Mouse (Mus musculus) forebrain, postnatal 0 days (tissue): ENCODE results near the gene Olfml2b. TPM values are rescaled to one million over a fixed set of nuclear protein-coding genes. Genes with fewer than 3 reads are reported as not detected.

Experiments
- ATAC-seq: fragments of 200-750 bp; cut with Nextera tagmentation; 2 replicates; pipeline ENCODE4 v1.8.0; 2017; ENCODE audit warnings: mild to moderate bottlenecking, moderate library complexity
- DNase-seq: peaks from one replicate; pipeline ENCODE4 v3.0.0-alpha.2; 2015
- H3K27ac ChIP-seq: fragments of 300-500 bp; sonication (generic); 2 replicates; pipeline ENCODE4 v1.5.1; 2014; ENCODE audit warnings: low read depth, mild to moderate bottlenecking, antibody characterized with exemption, low read length, moderate library complexity, mixed read lengths
- H3K27me3 ChIP-seq: fragments of 300-500 bp; sonication (generic); 2 replicates; pipeline ENCODE4 v1.6.1; 2014; ENCODE audit warnings: mild to moderate bottlenecking, low read length, mixed read lengths; ENCODE audit not compliant: insufficient read depth
- H3K36me3 ChIP-seq: fragments of 300-500 bp; sonication (generic); 2 replicates; pipeline ENCODE4 v1.6.1; 2014; ENCODE audit warnings: mild to moderate bottlenecking, moderate library complexity; ENCODE audit not compliant: insufficient read depth
- H3K4me1 ChIP-seq: fragments of 300-500 bp; sonication (generic); 2 replicates; pipeline ENCODE4 v1.6.1; 2014; ENCODE audit warnings: antibody characterized with exemption; ENCODE audit not compliant: insufficient read depth
- H3K4me2 ChIP-seq: fragments of 300-500 bp; sonication (generic); 2 replicates; pipeline ENCODE4 v1.6.1; 2014; ENCODE audit warnings: low read depth, mild to moderate bottlenecking, moderate library complexity
- H3K4me3 ChIP-seq: fragments of 300-500 bp; sonication (generic); 2 replicates; pipeline ENCODE4 v1.5.1; 2014; ENCODE audit warnings: low read depth, low read length, mixed read lengths
- H3K9ac ChIP-seq: fragments of 300-500 bp; sonication (generic); 2 replicates; pipeline ENCODE4 v1.6.1; 2014; ENCODE audit warnings: mild to moderate bottlenecking
- H3K9me3 ChIP-seq: fragments of 300-500 bp; sonication (generic); 2 replicates; pipeline ENCODE4 v1.6.1; 2016; ENCODE audit warnings: low read length
- CTCF ChIP-seq: sonication (generic); IDR thresholded peaks from 2 replicates; pipeline ENCODE4 v1.5.1; 2016; ENCODE audit warnings: antibody characterized with exemption, control low read depth, low read depth
- WGBS: fragments of 180-500 bp; shearing (Covaris S2); extraction: QIAGEN DNeasy Blood & Tissue Kit; methylation state at CpG from one replicate; pipeline ENCODE4 v1.1.7; 2014; 5-methylcytosine and 5-hydroxymethylcytosine counted together
- polyA plus RNA-seq: library from polyadenylated mRNA; unstranded; fragments of >200 nt; fragmentation: Nextera tagmentation; extraction: Ambion mirVana; gene quantifications from 2 replicates; pipeline ENCODE4 v1.2.1, GENCODE M21; 2015
- total RNA-seq: library from RNA; depleted of rRNA; stranded (reverse); fragments of >200 nt; gene quantifications from 2 replicates; pipeline ENCODE4 v1.2.3, GENCODE M21; 2014; rRNA removed

Olfml2b gene
- 11.6 and 13.1 TPM in 2 replicates for total RNA-seq
- 6.5 and 7.9 TPM in 2 replicates for polyA plus RNA-seq

- peak within 1 kb of the TSS; percentile 58 for H3K27ac ChIP-seq
- no peak for TF ChIP-seq CTCF
- ATAC-seq = peak; percentile 96
- H3K9me3 ChIP-seq = no peaks in the 10 kb centered on the region
- no peaks in the 10 kb centered on the region for H3K27me3 ChIP-seq
- H3K36me3 ChIP-seq = no peaks in the 10 kb centered on the region
- peak within 1 kb of the TSS; percentile 82 for H3K4me2 ChIP-seq
- peaks cover 8% of the 10 kb centered on the region; the same call in 1 of the 2 replicates for H3K4me1 ChIP-seq
- H3K9ac ChIP-seq = peak within 1 kb of the TSS; percentile 63
- 12% methylated on average over 51 of the region's 51 CpGs for WGBS
- peak within 1 kb of the TSS; percentile 47 for H3K4me3 ChIP-seq
- DNase-seq = peak; percentile 82
These were observed at the start of gene Olfml2b for GRCm38 (mm10) chr1:170644255-170645205. Gene Olfml2b, plus strand, starts transcription at chr1:170644532.

GRCm38 (mm10) chr1:170594575-170594974 is 49.8 kb upstream of the Olfml2b start:
- Histone ChIP-seq H3K4me2 (no peak overlapping the region), H3K4me1 (no peaks in the 10 kb centered on the region), H3K4me3 (no peak overlapping the region), H3K9me3 (no peaks in the 10 kb centered on the region), H3K27me3 (no peaks in the 10 kb centered on the region), H3K36me3 (no peaks in the 10 kb centered on the region), H3K9ac (no peak overlapping the region), H3K27ac (no peak overlapping the region)
- WGBS = 96% methylated on average over 7 of the region's 7 CpGs
- DNase-seq = no peak
- ATAC-seq = no peak
- TF ChIP-seq CTCF = no peak

- Histone ChIP-seq H3K4me3 (no peak overlapping the region), H3K9me3 (no peaks in the 10 kb centered on the region), H3K4me2 (no peak overlapping the region), H3K4me1 (no peaks in the 10 kb centered on the region), H3K27ac (no peak overlapping the region), H3K9ac (no peak overlapping the region), H3K27me3 (no peaks in the 10 kb centered on the region), H3K36me3 (no peaks in the 10 kb centered on the region)
- no peak for ATAC-seq
- TF ChIP-seq CTCF = no peak
- WGBS = 59% methylated on average over 21 of the region's 21 CpGs
- DNase-seq = no peak
These were observed 38.9 kb upstream of the Olfml2b start for GRCm38 (mm10) chr1:170605228-170606001.

GRCm38 (mm10) chr1:170607231-170607917 is 37.0 kb upstream of the Olfml2b start:
- 94% methylated on average over 8 of the region's 8 CpGs for WGBS
- ATAC-seq = no peak
- DNase-seq = no peak
- no peaks in the 10 kb centered on the region for H3K36me3 ChIP-seq
- no peak overlapping the region for H3K4me3 ChIP-seq
- no peaks in the 10 kb centered on the region for H3K27me3 ChIP-seq
- H3K4me2 ChIP-seq = no peak overlapping the region
- no peaks in the 10 kb centered on the region for H3K4me1 ChIP-seq
- H3K27ac ChIP-seq = no peak overlapping the region
- no peak overlapping the region for H3K9ac ChIP-seq
- TF ChIP-seq CTCF = no peak
- H3K9me3 ChIP-seq = no peaks in the 10 kb centered on the region

- H3K9me3 ChIP-seq = no peaks in the 10 kb centered on the region
- no peak overlapping the region for H3K27ac ChIP-seq
- TF ChIP-seq CTCF = no peak
- no peaks in the 10 kb centered on the region for H3K36me3 ChIP-seq
- H3K9ac ChIP-seq = no peak overlapping the region
- no peaks in the 10 kb centered on the region for H3K27me3 ChIP-seq
- no peak overlapping the region for H3K4me3 ChIP-seq
- H3K4me2 ChIP-seq = no peak overlapping the region
- H3K4me1 ChIP-seq = no peaks in the 10 kb centered on the region
- WGBS = 84% methylated on average over 3 of the region's 3 CpGs
- DNase-seq = no peak
- ATAC-seq = no peak
These were observed 35.8 kb upstream of the Olfml2b start for GRCm38 (mm10) chr1:170608461-170609071.

- no peak overlapping the region for H3K4me3 ChIP-seq
- TF ChIP-seq CTCF = no peak
- H3K4me2 ChIP-seq = no peak overlapping the region
- no peak overlapping the region for H3K27ac ChIP-seq
- H3K4me1 ChIP-seq = no peaks in the 10 kb centered on the region
- H3K27me3 ChIP-seq = no peaks in the 10 kb centered on the region
- no peaks in the 10 kb centered on the region for H3K9me3 ChIP-seq
- no peak for ATAC-seq
- no peaks in the 10 kb centered on the region for H3K36me3 ChIP-seq
- no peak for DNase-seq
- WGBS = 89% methylated on average over 7 of the region's 7 CpGs
- no peak overlapping the region for H3K9ac ChIP-seq
These were observed 34.5 kb upstream of the Olfml2b start for GRCm38 (mm10) chr1:170609872-170610271.
